Mouse (Mus musculus): ENCODE measurements around the gene Rcbtb2. TPM values are rescaled to one million over a fixed set of nuclear protein-coding genes. Genes with fewer than 3 reads are reported as not detected.

Rcbtb2 gene
- total and polyA plus RNA-seq, 2 experiments from 2014 or later = 58.3 to 64.9 TPM

GRCm38 (mm10) chr14:73116301-73116700 is 6.5 kb upstream of the Rcbtb2 start:
- no peak overlapping the region for H3K27ac ChIP-seq
- no peak for TF ChIP-seq CTCF (IDR thresholded peaks at IDR 0.05; ENCODE audit: low read depth)
- DNase-seq (ENCODE audit: low spot score) (no peak), ATAC-seq (no peak)
- no peak overlapping the region for H3K4me2 ChIP-seq (ENCODE audit: low read depth, low read length)
- H3K4me1 ChIP-seq (ENCODE audit: insufficient read depth, low read length) = no peaks in the 10 kb centered on the region
- no peaks in the 10 kb centered on the region for H3K9me3 ChIP-seq (ENCODE audit: low read length)
- no peak overlapping the region for H3K4me3 ChIP-seq (ENCODE audit: low read length)
- no peaks in the 10 kb centered on the region for H3K36me3 ChIP-seq (ENCODE audit: insufficient read depth, low read length)
- no peak overlapping the region for H3K9ac ChIP-seq (replicated peaks; ENCODE audit: low read length)
- H3K27me3 ChIP-seq (ENCODE audit: insufficient read depth, low read length) = no peaks in the 10 kb centered on the region
- 77% methylated on average over 2 of the region's 2 CpGs for WGBS

GRCm38 (mm10) chr14:73116938-73117337 is 5.9 kb upstream of the Rcbtb2 start:
- no peaks in the 10 kb centered on the region for H3K27me3 ChIP-seq (ENCODE audit: insufficient read depth, low read length)
- H3K4me3 ChIP-seq (ENCODE audit: low read length) = no peak overlapping the region
- no peaks in the 10 kb centered on the region for H3K36me3 ChIP-seq (ENCODE audit: insufficient read depth, low read length)
- no peak overlapping the region for H3K27ac ChIP-seq
- H3K9ac ChIP-seq (replicated peaks; ENCODE audit: low read length) = no peak overlapping the region
- WGBS = 55% methylated on average over 9 of the region's 9 CpGs
- H3K4me1 ChIP-seq (ENCODE audit: insufficient read depth, low read length) = no peaks in the 10 kb centered on the region
- 0 out of 2 replicates have a peak overlapping the region, but pooled peaks have one; percentile 8 for H3K4me2 ChIP-seq (ENCODE audit: low read depth, low read length)
- no peaks in the 10 kb centered on the region for H3K9me3 ChIP-seq (ENCODE audit: low read length)
- peak; percentile 34 for TF ChIP-seq CTCF (IDR thresholded peaks at IDR 0.05; ENCODE audit: low read depth)
- no peak for ATAC-seq
- DNase-seq (ENCODE audit: low spot score) = peak; percentile 54

- H3K9me3 ChIP-seq (ENCODE audit: low read length) = no peaks in the 10 kb centered on the region
- 77% methylated on average over 7 of the region's 7 CpGs for WGBS
- H3K27me3 ChIP-seq (ENCODE audit: insufficient read depth, low read length) = no peaks in the 10 kb centered on the region
- no peak overlapping the region for H3K27ac ChIP-seq
- no peaks in the 10 kb centered on the region for H3K36me3 ChIP-seq (ENCODE audit: insufficient read depth, low read length)
- H3K4me1 ChIP-seq (ENCODE audit: insufficient read depth, low read length) = no peaks in the 10 kb centered on the region
- no peak for ATAC-seq
- no peak overlapping the region for H3K4me3 ChIP-seq (ENCODE audit: low read length)
- no peak overlapping the region for H3K4me2 ChIP-seq (ENCODE audit: low read depth, low read length)
- peak; percentile 34 for TF ChIP-seq CTCF (IDR thresholded peaks at IDR 0.05; ENCODE audit: low read depth)
- no peak for DNase-seq (ENCODE audit: low spot score)
- no peak overlapping the region for H3K9ac ChIP-seq (replicated peaks; ENCODE audit: low read length)
These were observed 5.1 kb upstream of the Rcbtb2 start for GRCm38 (mm10) chr14:73117411-73118392.

GRCm38 (mm10) chr14:73118482-73119347 is 4.1 kb upstream of the Rcbtb2 start:
- no peaks in the 10 kb centered on the region for H3K36me3 ChIP-seq (ENCODE audit: insufficient read depth, low read length)
- no peak overlapping the region for H3K27ac ChIP-seq
- no peak overlapping the region for H3K4me3 ChIP-seq (ENCODE audit: low read length)
- DNase-seq (ENCODE audit: low spot score) (no peak), ATAC-seq (no peak)
- H3K9me3 ChIP-seq (ENCODE audit: low read length) = no peaks in the 10 kb centered on the region
- H3K4me2 ChIP-seq (ENCODE audit: low read depth, low read length) = no peak overlapping the region
- no peak for TF ChIP-seq CTCF (IDR thresholded peaks at IDR 0.05; ENCODE audit: low read depth)
- no peak overlapping the region for H3K9ac ChIP-seq (replicated peaks; ENCODE audit: low read length)
- WGBS = 80% methylated on average over 14 of the region's 14 CpGs
- no peaks in the 10 kb centered on the region for H3K4me1 ChIP-seq (ENCODE audit: insufficient read depth, low read length)
- no peaks in the 10 kb centered on the region for H3K27me3 ChIP-seq (ENCODE audit: insufficient read depth, low read length)

GRCm38 (mm10) chr14:73119459-73119858 is 3.4 kb upstream of the Rcbtb2 start:
- no peak for TF ChIP-seq CTCF (IDR thresholded peaks at IDR 0.05; ENCODE audit: low read depth)
- Histone ChIP-seq H3K4me3 (ENCODE audit: low read length) (no peak overlapping the region), H3K36me3 (ENCODE audit: insufficient read depth, low read length) (no peaks in the 10 kb centered on the region), H3K27ac (no peak overlapping the region), H3K4me1 (ENCODE audit: insufficient read depth, low read length) (no peaks in the 10 kb centered on the region), H3K9ac (replicated peaks; ENCODE audit: low read length) (no peak overlapping the region), H3K27me3 (ENCODE audit: insufficient read depth, low read length) (no peaks in the 10 kb centered on the region), H3K9me3 (ENCODE audit: low read length) (no peaks in the 10 kb centered on the region), H3K4me2 (ENCODE audit: low read depth, low read length) (no peak overlapping the region)
- ATAC-seq (no peak), DNase-seq (ENCODE audit: low spot score) (no peak)
- WGBS = 52% methylated on average over 6 of the region's 6 CpGs

GRCm38 (mm10) chr14:73119966-73120365 is 2.9 kb upstream of the Rcbtb2 start:
- H3K27me3 ChIP-seq (ENCODE audit: insufficient read depth, low read length) = no peaks in the 10 kb centered on the region
- 32% methylated on average over 2 of the region's 2 CpGs for WGBS
- no peaks in the 10 kb centered on the region for H3K9me3 ChIP-seq (ENCODE audit: low read length)
- no peak for DNase-seq (ENCODE audit: low spot score)
- H3K4me2 ChIP-seq (ENCODE audit: low read depth, low read length) = no peak overlapping the region
- no peaks in the 10 kb centered on the region for H3K36me3 ChIP-seq (ENCODE audit: insufficient read depth, low read length)
- no peak overlapping the region for H3K4me3 ChIP-seq (ENCODE audit: low read length)
- no peak for ATAC-seq
- no peaks in the 10 kb centered on the region for H3K4me1 ChIP-seq (ENCODE audit: insufficient read depth, low read length)
- no peak overlapping the region for H3K9ac ChIP-seq (replicated peaks; ENCODE audit: low read length)
- H3K27ac ChIP-seq = no peak overlapping the region
- no peak for TF ChIP-seq CTCF (IDR thresholded peaks at IDR 0.05; ENCODE audit: low read depth)
